In genomic region chr1:60902547-60902946, GRCm38 (mm10) we compare ENCODE assay signal across 30 mouse cellular contexts. TPM values are rescaled to one million over a fixed set of nuclear protein-coding genes. Genes with fewer than 3 reads are reported as not detected.
DNase-seq lines count a peak whose midpoint lies in the region; ATAC-seq and TF ChIP-seq lines count a peak whose summit lies in the region.
"Had no signal": no experiment of that assay in that cellular context is flagged by ENCODE, and none has a peak within 500 bp of the region (broad histone marks: within the 10 kb centered on the region; RNA-seq: fewer than 3 reads in every experiment).

No protein-coding gene starts in this region.

- no peaks in the 10 kb centered on the region for H3K36me3 ChIP-seq in hindbrain, embryonic 14.5 days (replicated peaks; ENCODE audit: control insufficient read depth, insufficient read depth)
- no peaks in the 10 kb centered on the region for H3K36me3 ChIP-seq in hindbrain, postnatal 0 days (ENCODE audit: insufficient read depth, low read length)
- no peaks in the 10 kb centered on the region for H3K36me3 ChIP-seq in splenic B cell, adult 2 months (ENCODE audit: control insufficient read depth, insufficient read depth, low read length, poor library complexity, severe bottlenecking)
- H3K36me3 ChIP-seq: intestine, embryonic 15.5 days; limb, embryonic 12.5 days; midbrain, embryonic 10.5 days had no signal

- no peaks in the 10 kb centered on the region for H3K4me1 ChIP-seq in hindbrain, embryonic 14.5 days (replicated peaks; ENCODE audit: control insufficient read depth, insufficient read depth, low read length)
- H3K4me1 ChIP-seq in hindbrain, postnatal 0 days (ENCODE audit: insufficient read depth, low read length), result no peaks in the 10 kb centered on the region
- H3K4me1 ChIP-seq: intestine, embryonic 15.5 days; limb, embryonic 12.5 days; midbrain, embryonic 10.5 days had no signal

- 50% methylated on average over 6 of the region's 6 CpGs for WGBS in hindbrain, embryonic 14.5 days
- 41% methylated on average over 6 of the region's 6 CpGs for WGBS in hindbrain, postnatal 0 days

- DNase-seq in hindbrain, embryonic 14.5 days (ENCODE audit: low spot score), result no peak
- DNase-seq in hindbrain, postnatal 0 days (ENCODE audit: low spot score), result no peak
- DNase-seq in right cerebral cortex, postnatal 10 days (ENCODE audit: low spot score in 2 of 2), result peak; percentile 33 to 48
- no peak for DNase-seq in right cerebral cortex, adult 18-20 months
- peak; percentile 65 for DNase-seq in brain, embryonic 14.5 days (ENCODE audit: low read depth)
- DNase-seq in splenic B cell, adult 2 months (ENCODE audit: low read depth, low spot score), result peak; percentile 62
- DNase-seq in thymus, postnatal 14 days, result no peak
- DNase-seq in spleen, adult 12 weeks (ENCODE audit: low spot score), result no peak
- DNase-seq: adrenal gland, postnatal 36 days; cerebellum, adult 11 months; kidney, adult 9 months; kidney, postnatal 14 days; layer of hippocampus, postnatal 36 days; lung, adult 18-20 months; lung, postnatal 10 days; right cerebral cortex, postnatal 4 days; thymus, adult 2 months had no signal

- H3K27me3 ChIP-seq in hindbrain, embryonic 14.5 days (ENCODE audit: control insufficient read depth, insufficient read depth, low read length), result no peaks in the 10 kb centered on the region
- H3K27me3 ChIP-seq in hindbrain, postnatal 0 days (ENCODE audit: insufficient read depth, low read length), result no peaks in the 10 kb centered on the region
- H3K27me3 ChIP-seq in splenic B cell, adult 2 months (ENCODE audit: control insufficient read depth, insufficient read depth, low read length, poor library complexity, severe bottlenecking), result no peaks in the 10 kb centered on the region
- H3K27me3 ChIP-seq: intestine, embryonic 15.5 days; limb, embryonic 12.5 days had no signal

- no peak overlapping the region for H3K9ac ChIP-seq in hindbrain, embryonic 14.5 days
- no peak overlapping the region for H3K9ac ChIP-seq in hindbrain, postnatal 0 days (replicated peaks; ENCODE audit: low read length)
- H3K9ac ChIP-seq: intestine, embryonic 15.5 days; limb, embryonic 12.5 days had no signal

- no peaks in the 10 kb centered on the region for H3K9me3 ChIP-seq in hindbrain, embryonic 14.5 days (ENCODE audit: control insufficient read depth, low read length)
- no peaks in the 10 kb centered on the region for H3K9me3 ChIP-seq in hindbrain, postnatal 0 days (ENCODE audit: low read length)
- H3K9me3 ChIP-seq: intestine, embryonic 15.5 days; limb, embryonic 12.5 days; midbrain, embryonic 10.5 days had no signal

- 0 out of 2 replicates have a peak overlapping the region, but pooled peaks have one; percentile 38 for H3K27ac ChIP-seq in hindbrain, embryonic 14.5 days
- H3K27ac ChIP-seq in hindbrain, postnatal 0 days, result no peak overlapping the region
- H3K27ac ChIP-seq: intestine, embryonic 15.5 days; limb, embryonic 12.5 days; midbrain, embryonic 10.5 days; stomach, postnatal 0 days had no signal

- no peak for TF ChIP-seq POLR2A in brain, embryonic 14.5 days (IDR thresholded peaks at IDR 0.05; ENCODE audit: borderline replicate concordance, extremely low read depth, insufficient read depth, insufficient read length, poor library complexity, severe bottlenecking)

- TF ChIP-seq CTCF in hindbrain, postnatal 0 days (IDR thresholded peaks at IDR 0.05; ENCODE audit: low read depth), result no peak
- no peak for TF ChIP-seq CTCF in brain, embryonic 14.5 days (IDR thresholded peaks at IDR 0.05; ENCODE audit: borderline replicate concordance, extremely low read depth, insufficient read depth, insufficient read length)

- no peak overlapping the region for H3K4me3 ChIP-seq in hindbrain, embryonic 14.5 days (replicated peaks; ENCODE audit: low read length)
- H3K4me3 ChIP-seq in hindbrain, postnatal 0 days (ENCODE audit: low read length), result no peak overlapping the region
- H3K4me3 ChIP-seq: intestine, embryonic 15.5 days; limb, embryonic 12.5 days; midbrain, embryonic 10.5 days had no signal

- peak; percentile 68; the same call in 1 of the 2 replicates for ATAC-seq in hindbrain, embryonic 14.5 days (ENCODE audit: low FRiP score)
- ATAC-seq in hindbrain, postnatal 0 days, result no peak
- ATAC-seq: intestine, embryonic 15.5 days had no signal

- no peak overlapping the region for H3K4me2 ChIP-seq in hindbrain, embryonic 14.5 days (replicated peaks)
- no peak overlapping the region for H3K4me2 ChIP-seq in hindbrain, postnatal 0 days (ENCODE audit: low read depth, low read length)
- H3K4me2 ChIP-seq: intestine, embryonic 15.5 days; limb, embryonic 12.5 days; liver, embryonic 11.5 days had no signal

RNA-seq across cellular contexts. Expression of gene Ctla4, which starts 15.7 kb away (rescaled TPM):
- polyA plus RNA-seq in hindbrain, embryonic 14.5 days (2014; fragmentation: Nextera tagmentation; extraction: Ambion mirVana), result not detected in 2 replicates
- not detected in 2 replicates for total RNA-seq in hindbrain, postnatal 0 days (2014; rRNA removed)
- not detected in 2 replicates for polyA plus RNA-seq in hindbrain, postnatal 0 days (2015; fragmentation: Nextera tagmentation; extraction: Ambion mirVana)
- 0.06 TPM in 1 of 2 replicates, not detected in the other for polyA plus RNA-seq in brain, embryonic 14.5 days (2012; rRNA removed)
- total RNA-seq: adrenal gland, adult 18-20 months; adrenal gland, postnatal 36 days; ES-E14; gastrocnemius, postnatal 4 days; layer of hippocampus, adult 18-20 months; layer of hippocampus, postnatal 36 days; left cerebral cortex, postnatal 14 days had no signal
- polyA plus RNA-seq: C2C12; embryonic facial prominence, embryonic 11.5 days; heart, embryonic 14.5 days; intestine, embryonic 15.5 days; liver, embryonic 11.5 days; midbrain, embryonic 10.5 days; stomach, postnatal 0 days had no signal

Comparison
In these comparisons a context has a peak if more than half of its experiments do, and no peak if none do; other contexts are left out.
1. DNase-seq: peak in right cerebral cortex, postnatal 10 days (2 of 2), brain, embryonic 14.5 days (single experiment) and splenic B cell, adult 2 months (single experiment); none in hindbrain, embryonic 14.5 days (single experiment), hindbrain, postnatal 0 days (single experiment), right cerebral cortex, adult 18-20 months (single experiment), thymus, postnatal 14 days (single experiment) and spleen, adult 12 weeks (single experiment).